Mouse (Mus musculus): ENCODE measurements around the gene Olfr159. TPM values are rescaled to one million over a fixed set of nuclear protein-coding genes. Genes with fewer than 3 reads are reported as not detected.

The Olfr159 gene
- not detected in 2 replicates for polyA plus RNA-seq (2012; rRNA removed)

GRCm38 (mm10) chr4:43770909-43771308 lies at the start of gene Olfr159:
Olfr159 (minus strand) TSS chr4:43771009.

GRCm38 (mm10) chr4:43729794-43730550 lies 40.8 kb downstream of the Olfr159 start, which contains the start of gene Spaar:
Spaar (plus strand) TSS chr4:43730034.

GRCm38 (mm10) chr4:43726995-43727394 lies 43.8 kb downstream of the Olfr159 start, which contains the start of gene Hrct1:
Hrct1 (plus strand) TSS chr4:43727188.

Other genes with a start within 250 kb of the Olfr159 start
- 9.1 and 53.0 TPM in 2 replicates for gene Tpm2, start 247.2 kb downstream of the Olfr159 start, polyA plus RNA-seq (2012; rRNA removed)
- 54.1 and 62.0 TPM in 2 replicates for gene Creb3, start 208.7 kb downstream of the Olfr159 start, polyA plus RNA-seq (2012; rRNA removed)
- 55.2 and 59.4 TPM in 2 replicates for gene Tln1, start 208.3 kb downstream of the Olfr159 start, polyA plus RNA-seq (2012; rRNA removed)
- 34.5 and 36.5 TPM in 2 replicates for gene Rgp1, start 192.3 kb downstream of the Olfr159 start, polyA plus RNA-seq (2012; rRNA removed)
- gene Gba2, start 192.1 kb downstream of the Olfr159 start, polyA plus RNA-seq (2012; rRNA removed), result 94.5 and 96.8 TPM in 2 replicates
- not detected in 2 replicates for gene Msmp, start 186.5 kb downstream of the Olfr159 start, polyA plus RNA-seq (2012; rRNA removed)
- gene Npr2, start 139.1 kb downstream of the Olfr159 start, polyA plus RNA-seq (2012; rRNA removed), result 71.9 and 77.8 TPM in 2 replicates
- gene Spag8, start 117.4 kb downstream of the Olfr159 start, polyA plus RNA-seq (2012; rRNA removed), result 6.9 and 7.0 TPM in 2 replicates
- 45.5 and 47.2 TPM in 2 replicates for gene Hint2, start 114.5 kb downstream of the Olfr159 start, polyA plus RNA-seq (2012; rRNA removed)
- 18.2 and 24.2 TPM in 2 replicates for gene Tmem8b, start 102.0 kb downstream of the Olfr159 start, polyA plus RNA-seq (2012; rRNA removed)
- gene Fam221b, start 101.9 kb downstream of the Olfr159 start, polyA plus RNA-seq (2012; rRNA removed), result 0.30 and 0.33 TPM in 2 replicates
- gene Olfr70, start 70.2 kb downstream of the Olfr159 start, polyA plus RNA-seq (2012; rRNA removed), result not detected in 2 replicates
- gene Olfr71, start 60.8 kb downstream of the Olfr159 start, polyA plus RNA-seq (2012; rRNA removed), result not detected in 2 replicates
- 0.53 and 0.57 TPM in 2 replicates for gene Hrct1, start 43.8 kb downstream of the Olfr159 start, polyA plus RNA-seq (2012; rRNA removed)
- gene Spaar, start 41.0 kb downstream of the Olfr159 start, polyA plus RNA-seq (2012; rRNA removed), result 0.23 and 0.47 TPM in 2 replicates
- not detected in 2 replicates for gene Olfr156, start 52.9 kb upstream of the Olfr159 start, polyA plus RNA-seq (2012; rRNA removed)
- not detected in 2 replicates for gene Olfr157, start 69.2 kb upstream of the Olfr159 start, polyA plus RNA-seq (2012; rRNA removed)
- gene Olfr155, start 80.6 kb upstream of the Olfr159 start, polyA plus RNA-seq (2012; rRNA removed), result not detected in 2 replicates
- gene Reck, start 104.5 kb upstream of the Olfr159 start, polyA plus RNA-seq (2012; rRNA removed), result 9.9 and 10.3 TPM in 2 replicates
- 20.1 TPM in 2 replicates for gene Glipr2, start 186.4 kb upstream of the Olfr159 start, polyA plus RNA-seq (2012; rRNA removed)
- gene Ccin, start 212.5 kb upstream of the Olfr159 start, polyA plus RNA-seq (2012; rRNA removed), result 0.16 and 0.26 TPM in 2 replicates
- 540 and 597 TPM in 2 replicates for gene Clta, start 233.4 kb upstream of the Olfr159 start, polyA plus RNA-seq (2012; rRNA removed)

Data from central nervous system, embryonic 18 days (tissue).